Mouse (Mus musculus) kidney, adult 11 months (tissue): ENCODE measurements at regions not wholly inside any gene's neighbourhood (a gene's known extent, or its start where the extent isn't known, plus 50 kb on each side); places are given as distances from the start of the nearest gene placed in this dataset.

Source experiments
- DNase-seq: peaks from one replicate; pipeline ENCODE4 v3.0.0; 2022

DNA sequence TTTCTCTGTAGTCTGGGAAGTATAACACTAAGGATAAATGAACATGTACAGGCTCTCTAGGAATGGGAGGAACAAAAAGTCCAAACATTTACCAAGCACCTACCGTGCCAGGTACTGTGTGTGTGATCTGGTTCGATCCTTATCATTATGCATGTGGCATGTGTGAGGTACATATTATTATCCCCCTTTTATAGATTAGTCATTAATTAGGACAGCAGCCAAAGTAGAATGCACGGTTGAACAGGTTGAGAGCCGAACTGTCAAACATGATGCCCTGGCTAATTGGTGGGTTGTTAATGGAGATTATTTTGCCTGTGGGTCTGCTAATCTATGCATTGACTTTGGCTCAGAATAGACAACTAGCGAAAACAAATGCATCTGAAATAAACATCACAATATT is 172.2 kb upstream of the Klhl29 start:
- DNase-seq, result no peak

DNA sequence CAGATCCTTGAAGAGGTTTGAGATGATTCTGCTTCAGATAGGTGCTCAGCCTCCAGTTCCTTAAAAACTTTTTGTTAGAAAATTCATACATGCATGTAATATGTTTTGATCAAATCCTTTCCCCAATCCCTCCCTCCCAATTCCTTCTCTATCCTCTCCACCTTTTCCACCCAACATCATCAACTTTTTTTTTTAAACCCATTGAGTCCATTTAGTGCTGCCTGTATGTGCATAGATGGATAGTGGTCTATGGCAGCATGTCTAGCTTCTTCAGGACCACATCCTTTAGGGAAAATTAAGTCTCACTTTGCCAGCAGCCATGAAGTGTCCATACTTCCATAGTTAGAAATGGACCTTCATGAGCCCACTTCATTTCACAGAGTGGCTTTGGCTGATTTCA is 167.2 kb upstream of the Klhl29 start:
- no peak for DNase-seq

DNA sequence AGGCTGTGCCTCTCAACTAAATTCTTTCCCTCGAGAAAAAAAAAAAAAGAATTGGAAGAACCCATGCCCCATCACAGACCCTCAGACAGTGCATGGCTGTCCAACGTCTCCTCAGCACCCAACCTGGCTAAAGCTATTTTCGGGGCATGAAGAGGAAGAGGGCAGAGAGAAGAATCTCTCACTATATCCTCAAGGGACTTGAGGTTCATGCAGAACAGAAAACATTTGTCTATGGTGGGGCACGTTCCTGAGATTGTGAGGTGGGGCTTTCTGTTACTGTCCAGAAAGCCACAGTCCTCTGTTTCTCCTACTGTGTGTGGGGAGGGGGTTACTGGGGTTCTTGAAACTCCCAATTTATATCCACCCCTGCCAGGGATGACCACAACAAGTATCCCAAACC is 120.8 kb upstream of the Klhl29 start:
- no peak for DNase-seq

DNA sequence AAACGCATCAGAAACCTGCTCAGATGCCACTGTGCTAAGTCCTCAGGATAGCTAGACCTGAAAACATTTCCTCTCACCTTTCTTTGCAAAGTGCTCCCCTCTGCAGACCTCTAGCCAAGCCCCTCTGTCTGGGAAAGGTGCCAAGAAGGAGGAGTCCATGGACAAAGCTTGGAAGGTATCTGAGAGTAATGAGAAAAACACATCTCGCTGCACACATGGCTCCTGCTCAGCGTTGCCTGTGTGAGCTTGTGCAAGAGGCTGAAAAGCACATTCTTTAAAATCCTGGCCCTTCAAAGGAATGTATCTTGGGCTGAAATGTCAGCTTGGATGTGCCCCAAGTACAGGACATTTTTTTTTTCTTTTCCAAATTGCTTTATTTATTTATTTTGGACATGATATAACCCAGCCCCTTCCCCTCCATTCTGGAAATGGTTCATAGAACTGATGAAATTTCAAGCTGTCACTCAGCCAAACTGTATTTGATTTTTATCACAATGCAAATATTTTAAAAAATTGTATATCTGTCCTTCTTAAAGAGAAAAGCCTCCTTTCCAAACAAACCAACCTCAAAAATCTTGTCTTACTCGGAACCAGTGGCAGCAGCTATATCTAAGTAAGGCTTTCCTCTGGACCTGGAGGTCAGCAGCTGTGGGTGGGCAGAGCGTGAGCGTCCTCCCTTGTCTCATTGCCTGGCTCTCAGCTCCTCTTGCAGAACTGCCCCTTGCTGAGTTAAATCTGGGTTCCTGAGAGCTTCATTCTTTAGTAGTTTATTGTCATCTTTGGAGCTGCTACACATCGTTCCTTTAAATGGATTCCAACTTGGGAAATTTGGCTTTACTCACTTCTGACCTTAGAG is 119.4 kb upstream of the Klhl29 start:
- no peak for DNase-seq

- DNase-seq, result peak; percentile 34
Measured at GRCm38 (mm10) chr12:5464250-5464899, 88.9 kb upstream of the Klhl29 start.

- no peak for DNase-seq
Measured at GRCm38 (mm10) chr12:5453157-5453556, 77.7 kb upstream of the Klhl29 start.

- DNase-seq, result no peak
Measured at GRCm38 (mm10) chr12:5443730-5444129, 68.2 kb upstream of the Klhl29 start.

GRCm38 (mm10) chr12:5443091-5443531 is 67.6 kb upstream of the Klhl29 start:
- DNase-seq, result no peak

- no peak for DNase-seq
Measured at GRCm38 (mm10) chr12:5442679-5443078, 67.2 kb upstream of the Klhl29 start.

- no peak for DNase-seq
Measured at GRCm38 (mm10) chr12:5440482-5440881, 65.0 kb upstream of the Klhl29 start.

- no peak for DNase-seq
Measured at GRCm38 (mm10) chr12:5435876-5436275, 60.4 kb upstream of the Klhl29 start.

GRCm38 (mm10) chr12:5434060-5434459 is 58.6 kb upstream of the Klhl29 start:
- no peak for DNase-seq

DNA sequence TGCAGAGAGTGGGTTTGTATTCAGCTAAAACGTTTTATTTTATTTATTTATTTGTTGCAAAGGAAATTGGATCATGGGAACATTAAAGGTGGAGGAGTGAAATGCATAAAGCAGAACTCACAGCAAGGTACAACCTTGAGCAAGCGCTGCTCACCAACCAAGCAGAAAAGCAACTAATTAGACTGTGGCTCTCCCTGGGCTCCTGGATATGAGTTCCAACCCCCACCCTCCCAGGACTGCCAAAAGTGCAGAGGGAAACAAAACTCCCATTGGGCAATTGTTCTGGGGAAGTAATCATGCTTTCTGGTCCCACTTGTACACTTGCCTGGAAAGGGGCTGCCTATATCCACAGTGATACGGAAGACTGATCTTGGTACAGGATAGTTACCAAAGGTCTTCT is 57.2 kb upstream of the Klhl29 start:
- no peak for DNase-seq

- no peak for DNase-seq
Measured at GRCm38 (mm10) chr12:5428733-5429132, 53.3 kb upstream of the Klhl29 start.
